ENCODE assay signal across 9 mouse cellular contexts in genomic region chr8:26265366-26265765, GRCm38 (mm10).
DNase-seq lines count a peak whose midpoint lies in the region; ATAC-seq lines count a peak whose summit lies in the region.
"Had no signal": no experiment of that assay in that cellular context is flagged by ENCODE, and none has a peak within 500 bp of the region (broad histone marks: within the 10 kb centered on the region; RNA-seq: fewer than 3 reads in every experiment).

No protein-coding gene starts in this region.

- ATAC-seq in hindbrain, embryonic 12.5 days (ENCODE audit: low FRiP score), result no peak; the same call in 1 of the 2 replicates
- peak; percentile 66; the same call in 1 of the 2 replicates for ATAC-seq in hindbrain, embryonic 14.5 days (ENCODE audit: low FRiP score)
- no peak for ATAC-seq in kidney, embryonic 16.5 days (ENCODE audit: low FRiP score, low TSS enrichment)

- H3K9ac ChIP-seq in hindbrain, embryonic 12.5 days, result no peak overlapping the region
- H3K9ac ChIP-seq in hindbrain, embryonic 14.5 days, result no peak overlapping the region
- no peak overlapping the region for H3K9ac ChIP-seq in kidney, embryonic 16.5 days (replicated peaks; ENCODE audit: low read length)

- DNase-seq in hindbrain, embryonic 10.5 days (ENCODE audit: low spot score), result peak; percentile 30
- DNase-seq in embryonic facial prominence, embryonic 10.5 days (ENCODE audit: low spot score), result peak; percentile 43
- peak; percentile 70 for DNase-seq in hindbrain, embryonic 14.5 days (ENCODE audit: low spot score)
- DNase-seq in neural tube, embryonic 10.5 days (ENCODE audit: extremely low spot score, low spot score), result peak; percentile 21
- DNase-seq in thymus, adult 18-20 months, result no peak
- no peak for DNase-seq in thymus, postnatal 10 days (ENCODE audit: low spot score in 2 of 2)
- DNase-seq: gastrocnemius, adult 2 months had no signal

- peaks cover 39% of the 10 kb centered on the region for H3K4me1 ChIP-seq in hindbrain, embryonic 10.5 days (replicated peaks)
- peaks cover 42% of the 10 kb centered on the region for H3K4me1 ChIP-seq in hindbrain, embryonic 12.5 days
- H3K4me1 ChIP-seq in embryonic facial prominence, embryonic 10.5 days, result peaks cover 54% of the 10 kb centered on the region
- H3K4me1 ChIP-seq in hindbrain, embryonic 14.5 days (replicated peaks; ENCODE audit: control insufficient read depth, insufficient read depth, low read length), result peaks cover 50% of the 10 kb centered on the region
- H3K4me1 ChIP-seq in kidney, embryonic 16.5 days (ENCODE audit: insufficient read depth, low read length), result peaks cover 24% of the 10 kb centered on the region

- 20% methylated on average over 8 of the region's 8 CpGs for WGBS in hindbrain, embryonic 10.5 days
- WGBS in hindbrain, embryonic 12.5 days, result 17% methylated on average over 8 of the region's 8 CpGs
- WGBS in embryonic facial prominence, embryonic 10.5 days, result 20% methylated on average over 8 of the region's 8 CpGs
- 14% methylated on average over 8 of the region's 8 CpGs for WGBS in hindbrain, embryonic 14.5 days
- 42% methylated on average over 8 of the region's 8 CpGs for WGBS in kidney, embryonic 16.5 days

- H3K9me3 ChIP-seq in hindbrain, embryonic 10.5 days, result no peaks in the 10 kb centered on the region
- H3K9me3 ChIP-seq in hindbrain, embryonic 12.5 days (replicated peaks), result no peaks in the 10 kb centered on the region
- H3K9me3 ChIP-seq in embryonic facial prominence, embryonic 10.5 days, result no peaks in the 10 kb centered on the region
- H3K9me3 ChIP-seq in hindbrain, embryonic 14.5 days (ENCODE audit: control insufficient read depth, low read length), result no peaks in the 10 kb centered on the region
- H3K9me3 ChIP-seq in kidney, embryonic 16.5 days (ENCODE audit: low read length), result no peaks in the 10 kb centered on the region; the same call in 1 of the 2 replicates

- no peaks in the 10 kb centered on the region; the same call in 1 of the 2 replicates for H3K27me3 ChIP-seq in hindbrain, embryonic 10.5 days (ENCODE audit: insufficient read depth, poor library complexity, severe bottlenecking)
- H3K27me3 ChIP-seq in hindbrain, embryonic 12.5 days, result no peaks in the 10 kb centered on the region; the same call in 1 of the 2 replicates
- no peaks in the 10 kb centered on the region for H3K27me3 ChIP-seq in embryonic facial prominence, embryonic 10.5 days (replicated peaks; ENCODE audit: low read depth, poor library complexity, severe bottlenecking)
- no peaks in the 10 kb centered on the region for H3K27me3 ChIP-seq in hindbrain, embryonic 14.5 days (ENCODE audit: control insufficient read depth, insufficient read depth, low read length)
- no peaks in the 10 kb centered on the region for H3K27me3 ChIP-seq in kidney, embryonic 16.5 days (ENCODE audit: insufficient read depth, low read length)

- no peak overlapping the region for H3K4me2 ChIP-seq in hindbrain, embryonic 12.5 days (replicated peaks)
- no peak overlapping the region for H3K4me2 ChIP-seq in hindbrain, embryonic 14.5 days (replicated peaks)
- H3K4me2 ChIP-seq in kidney, embryonic 16.5 days (replicated peaks; ENCODE audit: low read depth, low read length), result no peak overlapping the region

- H3K4me3 ChIP-seq in hindbrain, embryonic 10.5 days, result no peak overlapping the region
- no peak overlapping the region for H3K4me3 ChIP-seq in hindbrain, embryonic 12.5 days
- H3K4me3 ChIP-seq in embryonic facial prominence, embryonic 10.5 days, result 0 out of 2 replicates have a peak overlapping the region, but pooled peaks have one; percentile 19
- H3K4me3 ChIP-seq in hindbrain, embryonic 14.5 days (replicated peaks; ENCODE audit: low read length), result no peak overlapping the region
- no peak overlapping the region for H3K4me3 ChIP-seq in kidney, embryonic 16.5 days (ENCODE audit: low read length)
- H3K4me3 ChIP-seq: gastrocnemius, adult 2 months had no signal

- peak overlapping the region; percentile 66 for H3K27ac ChIP-seq in hindbrain, embryonic 10.5 days
- H3K27ac ChIP-seq in hindbrain, embryonic 12.5 days, result no peak overlapping the region
- H3K27ac ChIP-seq in embryonic facial prominence, embryonic 10.5 days (replicated peaks), result peak overlapping the region; percentile 77
- H3K27ac ChIP-seq in hindbrain, embryonic 14.5 days, result no peak overlapping the region
- H3K27ac ChIP-seq in kidney, embryonic 16.5 days (ENCODE audit: low read length), result no peak overlapping the region
- H3K27ac ChIP-seq: gastrocnemius, adult 2 months had no signal

- no peaks in the 10 kb centered on the region for H3K36me3 ChIP-seq in hindbrain, embryonic 10.5 days
- H3K36me3 ChIP-seq in hindbrain, embryonic 12.5 days, result no peaks in the 10 kb centered on the region
- no peaks in the 10 kb centered on the region for H3K36me3 ChIP-seq in embryonic facial prominence, embryonic 10.5 days (replicated peaks)
- no peaks in the 10 kb centered on the region for H3K36me3 ChIP-seq in hindbrain, embryonic 14.5 days (replicated peaks; ENCODE audit: control insufficient read depth, insufficient read depth)
- no peaks in the 10 kb centered on the region for H3K36me3 ChIP-seq in kidney, embryonic 16.5 days (ENCODE audit: insufficient read depth, low read length)

Comparison
In these comparisons a context has a peak if more than half of its experiments do, and no peak if none do; other contexts are left out.
1. H3K27ac ChIP-seq: peak in hindbrain, embryonic 10.5 days (single experiment) and embryonic facial prominence, embryonic 10.5 days (single experiment); none in hindbrain, embryonic 12.5 days (single experiment), hindbrain, embryonic 14.5 days (single experiment) and kidney, embryonic 16.5 days (single experiment).
2. DNase-seq: peak in hindbrain, embryonic 10.5 days (single experiment), embryonic facial prominence, embryonic 10.5 days (single experiment), hindbrain, embryonic 14.5 days (single experiment) and neural tube, embryonic 10.5 days (single experiment); none in thymus, adult 18-20 months (0 of 2) and thymus, postnatal 10 days (0 of 2).